Mouse (Mus musculus) retina, embryonic 14.5 days (tissue): ENCODE measurements at regions not wholly inside any gene's neighbourhood (a gene's known extent, or its start where the extent isn't known, plus 50 kb on each side); places are given as distances from the start of the nearest gene placed in this dataset.

Experiments used
- DNase-seq: peaks from one replicate; pipeline ENCODE4 v3.0.0-alpha.2; 2015; ENCODE audit warnings: low spot score

- no peak for DNase-seq
These were observed 87.1 kb upstream of the Gm10260 start for GRCm38 (mm10) chr13:97847561-97847960.

DNA sequence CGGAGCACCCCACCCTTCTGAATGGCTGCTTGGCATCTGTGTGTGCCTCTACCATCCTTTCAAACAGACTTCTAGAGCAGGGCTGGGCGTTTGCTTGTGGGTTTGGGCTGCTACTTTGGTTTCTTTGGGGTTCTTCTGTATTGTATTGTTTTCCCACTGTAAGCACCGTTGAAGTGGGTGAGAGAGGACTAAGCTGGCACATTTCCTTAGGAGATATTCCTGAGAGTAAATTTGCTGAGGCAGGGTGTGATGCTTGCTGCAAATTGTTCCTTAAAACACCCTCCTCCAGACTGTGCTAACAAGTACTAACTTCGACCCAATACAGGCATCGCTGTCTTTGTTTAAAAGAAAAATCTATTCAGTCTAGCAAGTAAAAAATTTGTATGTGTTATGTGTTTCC lies 84.7 kb upstream of the Gm10260 start:
- DNase-seq, result no peak

- DNase-seq, result no peak
These were observed 82.4 kb upstream of the Gm10260 start for GRCm38 (mm10) chr13:97842801-97843200.

DNA sequence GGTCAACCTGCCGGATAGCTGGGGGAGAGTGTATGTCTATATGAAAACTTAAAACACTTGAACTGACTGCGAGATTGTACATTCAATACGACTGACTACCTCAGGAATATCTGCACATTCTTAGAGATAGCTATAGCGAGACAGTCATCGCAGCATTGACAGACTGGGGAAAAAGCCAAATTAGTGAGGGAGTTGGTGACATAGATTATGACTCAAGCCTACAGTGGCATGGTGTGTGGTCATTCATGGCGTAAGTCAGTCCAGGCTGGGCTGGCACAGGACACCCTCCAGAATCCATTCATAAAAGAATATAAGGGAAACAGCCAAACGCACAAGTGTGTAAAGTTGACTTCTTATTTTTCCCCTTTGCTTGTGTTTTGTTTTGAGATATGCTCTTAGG lies 81.1 kb upstream of the Gm10260 start:
- no peak for DNase-seq

- DNase-seq, result no peak
These were observed 79.3 kb upstream of the Gm10260 start for GRCm38 (mm10) chr13:97839617-97840308.

GRCm38 (mm10) chr13:97837443-97838000 lies 77.1 kb upstream of the Gm10260 start:
- DNase-seq, result no peak

GRCm38 (mm10) chr13:97832448-97832847 lies 72.0 kb upstream of the Gm10260 start:
- no peak for DNase-seq

- DNase-seq, result no peak
These were observed 71.4 kb upstream of the Gm10260 start for GRCm38 (mm10) chr13:97831839-97832238.

GRCm38 (mm10) chr13:97829558-97829957 lies 69.1 kb upstream of the Gm10260 start:
- DNase-seq, result peak; percentile 25

DNA sequence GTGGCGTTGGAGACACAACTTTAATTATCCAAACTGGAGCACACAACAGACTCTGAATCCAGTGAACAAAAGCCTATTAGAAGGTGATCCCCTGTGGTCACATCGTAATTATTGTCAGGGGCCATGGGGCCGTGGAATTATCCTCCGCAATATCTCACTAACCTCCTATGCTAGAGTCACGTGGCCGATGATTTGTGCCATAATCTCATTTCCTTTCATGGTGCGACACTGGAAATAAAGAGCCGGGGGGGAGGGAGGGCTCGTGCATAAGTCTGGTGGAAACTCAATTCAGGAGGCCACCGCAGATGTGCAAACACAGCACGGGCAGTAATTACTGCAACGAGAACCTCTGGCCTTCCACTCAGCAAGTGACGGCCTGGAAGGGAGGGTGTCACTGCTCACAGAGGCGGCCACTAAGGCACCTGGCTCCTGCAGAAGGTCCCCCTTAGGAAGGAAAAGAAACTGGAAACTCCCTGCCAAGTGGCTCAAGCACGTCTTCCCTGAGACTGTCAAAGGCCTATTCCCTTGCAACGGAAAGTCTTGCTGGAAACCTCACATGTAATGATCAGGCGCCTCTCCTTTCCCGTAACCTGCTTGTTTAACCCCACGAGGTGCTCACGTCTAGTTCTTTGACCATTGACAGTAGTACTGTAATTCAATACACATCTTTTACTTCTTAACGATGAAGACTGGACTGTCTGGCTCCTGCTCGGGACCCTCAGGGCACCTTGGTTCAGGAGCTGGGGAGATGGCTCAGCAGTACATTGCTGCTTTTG lies 65.6 kb upstream of the Gm10260 start:
- peak; percentile 84 for DNase-seq

GRCm38 (mm10) chr13:97825361-97825760 lies 64.9 kb upstream of the Gm10260 start:
- no peak for DNase-seq

GRCm38 (mm10) chr13:97824071-97824716 lies 63.8 kb upstream of the Gm10260 start:
- peak; percentile 75 for DNase-seq

GRCm38 (mm10) chr13:97821630-97822029 lies 61.2 kb upstream of the Gm10260 start:
- DNase-seq, result no peak

DNA sequence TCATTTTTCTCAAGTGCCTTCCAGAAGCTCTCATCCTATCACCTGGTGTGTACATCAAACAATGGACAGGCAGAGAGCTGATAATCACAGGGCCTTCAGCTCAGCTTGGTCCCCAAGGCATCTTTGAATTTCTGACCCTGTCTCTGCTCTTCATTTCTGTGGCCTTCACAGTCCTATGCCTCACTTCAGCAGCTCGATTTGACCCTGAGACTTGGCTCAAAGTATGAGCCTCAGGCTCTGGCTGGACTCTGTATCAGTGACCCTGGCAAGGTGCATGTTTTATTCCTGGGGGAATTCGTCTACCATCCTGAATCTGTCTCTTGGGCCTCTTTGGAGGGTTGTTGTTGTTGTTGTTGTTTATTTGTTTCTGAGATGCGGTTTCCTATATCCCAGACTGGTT lies 60.6 kb upstream of the Gm10260 start:
- DNase-seq, result no peak

DNA sequence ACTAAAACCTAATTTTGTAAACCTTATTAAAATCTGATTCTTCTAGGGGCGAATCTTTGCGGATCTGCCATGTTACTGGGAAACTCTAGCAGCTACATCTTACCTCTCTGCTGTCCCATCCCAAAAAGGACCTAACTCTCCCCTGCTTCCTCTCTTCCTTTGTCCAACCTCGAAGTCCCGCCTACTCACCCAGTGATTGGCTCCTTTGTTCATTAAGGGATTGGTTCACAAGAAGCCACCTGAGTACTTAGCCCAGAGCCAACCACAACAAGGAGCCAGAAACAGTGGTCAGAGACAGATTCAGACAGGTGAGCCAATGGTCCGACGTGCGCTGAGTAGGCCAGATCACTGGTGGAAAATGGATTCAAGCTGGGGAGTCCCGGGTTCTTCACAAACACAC lies 60.0 kb upstream of the Gm10260 start:
- DNase-seq, result no peak

DNA sequence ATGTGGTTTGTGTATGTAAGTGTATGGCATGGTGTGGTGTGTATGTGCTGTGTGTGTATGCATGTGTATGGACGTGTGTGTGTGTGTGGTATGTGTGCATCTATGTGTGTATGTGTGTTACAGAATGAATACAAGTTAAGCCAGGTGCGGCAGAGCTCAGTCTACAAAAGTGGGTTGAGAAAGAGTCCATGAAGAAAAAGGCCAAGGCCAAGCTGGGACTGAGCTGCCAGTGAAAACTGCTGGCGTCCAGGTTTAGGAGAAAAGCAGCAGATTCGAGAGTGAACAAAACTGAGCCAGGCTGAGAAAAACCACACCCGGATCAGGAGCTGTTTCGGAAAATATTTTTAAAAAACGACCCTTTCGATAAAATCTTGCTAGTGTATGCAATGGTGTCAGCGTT lies 58.6 kb upstream of the Gm10260 start:
- DNase-seq, result no peak

DNA sequence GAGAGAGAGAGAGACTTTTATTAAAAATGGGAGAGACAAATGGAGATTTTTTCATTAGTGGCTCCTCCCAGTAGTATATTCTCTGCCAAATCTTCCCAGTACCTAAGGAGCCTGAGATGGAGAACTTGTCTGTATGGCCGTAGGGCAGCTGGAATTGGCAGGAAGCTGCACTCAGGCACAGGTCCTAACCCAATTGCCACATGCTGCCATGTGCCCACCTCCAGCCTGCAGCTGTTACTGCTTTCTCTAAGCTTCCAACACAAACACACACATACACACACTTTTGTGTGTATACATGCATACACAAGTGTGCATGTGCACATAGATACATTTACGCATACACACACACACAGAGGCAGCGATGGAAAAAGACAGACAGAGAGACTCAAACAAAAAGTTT lies 56.5 kb upstream of the Gm10260 start:
- DNase-seq, result no peak
